Mouse (Mus musculus): Measurements from ENCODE around the gene Myh3. TPM values are rescaled to one million over a fixed set of nuclear protein-coding genes. Genes with fewer than 3 reads are reported as not detected.

The Myh3 gene
- total RNA-seq, 2 experiments from 2014 or later, result 0.05 TPM; not detected in 1

DNA sequence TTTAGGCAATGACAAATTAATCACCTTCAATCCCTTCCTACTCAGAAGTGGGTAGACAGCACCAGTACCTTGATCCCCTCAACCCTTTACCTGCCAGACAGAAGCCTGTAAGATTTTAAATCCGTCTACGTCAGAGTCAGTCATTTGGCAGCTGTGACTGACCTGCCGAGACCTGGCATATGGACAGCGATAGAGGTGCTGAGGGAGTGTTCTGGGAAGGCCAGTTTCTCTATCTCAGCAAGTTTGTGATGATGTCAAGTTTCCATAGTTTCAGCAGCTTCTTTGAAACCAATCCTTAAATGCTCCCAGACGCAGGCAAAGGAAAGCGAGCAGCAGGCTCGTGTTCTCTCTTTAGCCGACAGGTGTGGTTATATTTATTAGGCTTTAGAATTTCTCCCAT, 61.5 kb downstream of the Myh3 start:
- intact Hi-C loops (cut with DNase I), result no loop called here
- DNase-seq, result no peak

DNA sequence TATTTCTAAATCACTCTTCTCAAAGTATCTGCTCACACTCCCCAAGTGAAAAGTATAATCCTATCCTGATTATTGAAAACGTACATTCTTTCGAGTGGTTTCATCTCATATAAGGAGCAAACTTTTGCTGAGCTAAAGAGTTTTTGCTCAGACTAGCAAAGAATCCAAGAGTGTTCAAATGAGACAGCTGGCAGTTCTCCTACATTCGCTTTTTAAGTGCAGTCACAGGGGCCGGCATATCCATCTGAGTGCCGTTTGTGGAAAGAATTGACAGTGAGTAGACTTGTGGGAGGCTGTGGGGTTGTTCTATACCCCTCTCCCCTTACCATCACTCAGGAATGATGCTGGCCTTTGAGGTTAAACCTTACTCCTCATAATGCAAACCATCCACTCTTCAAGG, 62.1 kb downstream of the Myh3 start:
- DNase-seq, result no peak
- intact Hi-C loops (cut with DNase I), result no loop called here

DNA sequence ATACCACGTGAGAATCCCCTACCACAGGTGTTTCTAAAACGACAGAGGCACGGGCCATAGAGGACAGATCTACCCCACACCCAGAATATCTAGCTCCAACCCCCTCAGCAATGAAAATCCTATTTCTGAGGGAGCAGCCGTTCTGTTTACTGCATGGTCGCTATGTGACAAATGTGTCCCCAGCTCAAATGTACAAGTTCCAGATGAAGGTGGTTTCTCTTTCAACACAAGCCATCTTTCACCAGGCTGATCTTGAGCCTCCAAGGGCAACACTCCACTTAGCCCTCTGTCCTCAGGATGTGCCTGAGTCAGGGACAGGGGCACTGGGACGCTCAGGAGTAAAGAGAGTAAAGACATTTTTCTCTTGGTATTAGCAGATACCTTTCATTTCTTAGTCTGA, 62.9 kb downstream of the Myh3 start:
- intact Hi-C loops (cut with DNase I), result no loop called here
- no peak for DNase-seq

GRCm38 (mm10) chr11:67142047-67142446, 63.9 kb downstream of the Myh3 start:
- no peak for DNase-seq
- intact Hi-C loops (cut with DNase I), result no loop called here

GRCm38 (mm10) chr11:67143065-67143464, 65.0 kb downstream of the Myh3 start:
- intact Hi-C loops (cut with DNase I), result no loop called here

GRCm38 (mm10) chr11:67143863-67144498, 65.9 kb downstream of the Myh3 start:
- no peak for DNase-seq
- intact Hi-C loops (cut with DNase I), result no loop called here

More at GRCm38 (mm10) chr11:67143065-67143464, 65.0 kb downstream of the Myh3 start:
- no peak for DNase-seq

DNA sequence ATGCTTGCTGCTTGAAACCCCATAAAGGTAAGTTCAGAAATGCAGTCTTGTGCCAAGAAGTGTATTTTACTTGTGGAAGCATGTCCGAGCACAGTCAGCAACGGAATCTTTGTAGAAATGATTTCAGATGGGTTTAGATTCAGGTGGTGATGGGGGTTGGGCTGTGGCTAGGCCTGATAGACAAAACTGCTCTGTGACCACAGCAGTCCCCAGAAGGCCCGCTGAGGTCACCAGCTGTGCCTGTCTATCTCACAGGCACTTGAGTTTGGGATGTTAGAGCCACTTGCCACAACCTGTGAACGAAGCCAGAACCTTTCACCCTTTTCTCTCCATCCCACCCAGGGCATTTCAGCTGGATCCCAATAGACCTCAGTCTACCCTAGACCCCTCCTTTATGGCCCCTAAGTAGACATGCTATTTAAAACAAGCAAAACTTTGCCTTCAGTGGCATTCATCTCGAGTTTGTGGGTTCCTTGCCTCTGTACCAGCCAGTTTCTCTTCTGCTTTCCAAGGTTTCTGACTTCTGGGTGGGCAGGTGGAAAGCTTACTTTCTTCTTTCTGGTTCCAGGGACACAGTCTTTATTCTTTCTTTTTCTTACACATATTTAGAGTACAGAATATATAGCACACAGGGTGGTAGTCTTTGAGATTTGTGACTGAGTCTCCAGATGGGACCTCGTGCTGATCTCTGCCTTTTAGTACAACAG, 66.6 kb downstream of the Myh3 start:
- intact Hi-C loops (cut with DNase I), result no loop called here
- no peak for DNase-seq

DNA sequence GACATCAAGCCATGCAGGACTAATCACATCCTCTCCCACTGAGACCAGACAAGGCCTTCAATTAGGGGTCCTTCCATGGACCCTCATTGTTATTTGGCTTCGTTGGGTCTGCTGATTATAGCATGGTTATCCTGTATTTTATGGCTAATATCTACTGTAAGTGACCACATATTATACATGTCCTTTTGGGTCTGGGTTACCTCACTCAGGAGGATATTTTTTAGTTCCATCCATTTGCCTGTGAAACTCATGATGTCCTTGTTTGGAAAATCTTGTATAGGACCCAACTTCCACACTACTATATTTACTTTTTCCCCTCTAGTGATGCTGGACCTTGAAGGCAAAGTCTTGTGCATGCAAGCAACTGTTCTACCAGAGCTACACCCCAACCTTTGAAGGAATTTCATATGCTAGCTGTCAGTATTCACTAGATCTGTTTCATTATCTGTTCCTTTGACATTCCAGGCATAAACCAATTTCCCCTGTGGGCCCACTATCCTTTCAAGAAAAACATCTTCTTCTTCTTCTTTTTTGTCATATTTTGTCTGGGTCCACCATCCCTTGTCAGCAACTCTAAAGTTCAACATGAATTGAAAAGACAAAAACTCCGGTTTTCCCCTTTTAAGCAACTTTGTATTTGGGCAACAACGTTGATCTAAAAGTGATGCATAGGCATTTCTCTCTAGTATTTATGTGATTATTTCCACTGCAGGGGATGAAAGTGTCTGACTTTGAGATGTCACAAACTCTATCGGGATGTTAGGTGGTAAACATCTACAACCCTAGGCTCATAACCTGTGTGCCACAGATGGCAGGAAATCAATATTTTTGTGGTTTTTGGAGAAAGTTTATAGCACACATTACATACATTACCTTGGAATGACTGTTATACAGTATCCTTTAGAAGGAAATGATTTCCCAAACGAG, 67.6 kb downstream of the Myh3 start:
- intact Hi-C loops (cut with DNase I), result no loop called here
- DNase-seq, result no peak

DNA sequence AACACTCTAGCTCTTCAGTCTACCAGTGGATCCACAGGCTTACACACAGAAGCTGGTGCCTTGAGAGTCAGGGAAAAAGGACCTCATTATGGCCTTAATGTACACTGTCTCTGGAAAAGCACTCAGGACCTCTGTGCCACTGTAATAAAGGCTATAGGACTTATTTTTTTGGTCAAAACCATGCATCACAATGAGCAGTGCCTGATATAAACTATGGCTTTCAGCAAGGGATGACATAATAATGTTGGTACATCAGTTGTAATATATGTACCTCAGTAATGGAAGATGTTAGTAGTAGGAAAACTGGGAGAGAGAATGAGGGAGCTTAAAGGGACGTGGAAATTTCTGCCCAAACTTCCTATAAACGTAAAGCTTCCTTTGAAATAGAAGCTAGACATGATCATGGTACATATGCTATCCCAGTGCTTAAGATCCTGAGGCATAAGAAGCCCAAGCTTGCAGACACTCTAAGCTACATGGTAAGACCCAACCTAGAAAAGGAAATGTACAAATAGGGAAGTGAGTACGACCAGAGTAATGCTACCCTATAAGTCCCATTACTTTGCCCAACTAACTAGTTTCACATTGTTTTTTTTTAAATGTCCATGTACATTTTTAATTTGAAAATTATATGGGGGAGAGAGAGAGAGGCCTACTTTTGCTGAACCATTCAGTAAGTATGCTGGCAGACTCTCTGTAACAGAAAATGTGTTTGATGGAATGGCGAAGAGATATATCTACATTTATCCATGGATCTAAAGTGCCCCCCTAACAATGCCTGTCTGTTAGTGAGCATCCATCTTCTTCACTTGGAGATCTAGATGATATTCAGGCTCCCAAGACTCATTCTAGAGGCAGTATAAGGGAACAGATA, 68.5 kb downstream of the Myh3 start:
- no peak for DNase-seq
- intact Hi-C loops (cut with DNase I), result no loop called here

DNA sequence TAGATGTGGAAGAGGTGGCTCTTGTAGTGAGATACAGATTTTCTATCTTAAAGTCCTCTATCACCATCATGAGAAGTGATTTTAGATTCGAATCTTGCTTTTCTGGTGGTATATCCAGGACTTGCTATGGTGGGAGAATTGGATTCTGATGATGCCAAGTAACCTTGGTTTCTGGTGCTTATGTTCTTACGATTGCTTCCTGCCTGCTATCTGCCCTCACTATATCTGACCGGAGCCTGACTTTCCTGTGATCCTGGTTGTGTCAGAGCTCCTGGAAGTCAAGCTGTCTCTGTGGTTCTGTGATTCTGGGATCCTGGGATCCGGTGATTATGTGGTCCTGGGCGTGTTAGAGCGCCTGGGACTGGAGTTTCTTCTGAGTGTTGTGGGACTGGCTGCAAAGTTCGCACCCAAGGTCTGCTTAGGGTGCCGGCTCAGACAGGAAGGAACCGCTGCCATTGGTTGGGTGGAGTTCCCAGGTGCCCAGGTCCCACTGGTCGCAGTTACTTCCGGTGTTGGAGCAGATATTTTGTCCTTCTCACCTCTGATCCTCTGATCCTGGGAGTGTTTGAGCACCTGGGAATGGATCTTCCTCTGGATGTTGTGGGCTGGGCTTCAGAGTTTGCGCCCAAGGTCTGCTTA, 69.3 kb downstream of the Myh3 start:
- DNase-seq, result no peak
- intact Hi-C loops (cut with DNase I), result no loop called here

GRCm38 (mm10) chr11:67148286-67149012, 70.3 kb downstream of the Myh3 start:
- intact Hi-C loops (cut with DNase I), result no loop called here

DNA sequence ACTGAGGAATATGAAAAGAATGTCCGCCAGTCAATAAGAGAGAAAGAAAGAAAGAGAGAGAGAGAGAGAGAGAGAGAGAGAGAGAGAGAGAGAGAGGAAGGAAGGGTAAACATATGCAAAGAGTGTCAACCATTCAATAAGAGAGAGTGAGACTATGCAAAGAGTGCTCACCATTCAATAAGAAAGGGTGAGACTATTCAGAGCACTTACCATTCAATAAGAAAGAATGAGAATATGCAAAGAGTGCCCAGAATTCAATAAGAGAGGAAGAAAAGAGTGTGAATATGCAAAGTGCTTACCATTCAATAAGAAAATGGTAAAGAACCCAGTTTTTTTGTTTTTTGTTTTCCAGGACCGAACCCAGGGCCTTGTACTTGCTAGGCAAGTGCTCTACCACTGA, 72.1 kb downstream of the Myh3 start:
- intact Hi-C loops (cut with DNase I), result no loop called here
- DNase-seq, result no peak

More at GRCm38 (mm10) chr11:67148286-67149012, 70.3 kb downstream of the Myh3 start:
- no peak for DNase-seq

DNA sequence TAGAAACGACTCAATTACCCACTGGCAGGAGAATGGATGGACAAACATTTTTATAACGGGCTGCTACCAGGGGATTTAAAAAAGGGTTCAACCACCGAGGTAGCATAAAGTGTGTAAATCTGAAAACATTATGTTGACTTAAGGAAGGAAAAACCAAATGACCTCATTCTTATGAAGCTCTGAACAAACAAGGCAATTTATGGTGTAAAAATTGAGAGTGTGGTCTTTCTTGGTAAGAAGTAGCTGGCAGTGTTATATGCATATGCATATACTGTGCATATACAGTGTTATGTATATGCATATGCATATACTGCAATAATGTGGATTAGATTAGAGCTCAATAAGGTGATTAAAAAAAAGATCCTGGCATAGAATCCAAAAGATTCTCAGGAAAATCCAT, 73.1 kb downstream of the Myh3 start:
- no peak for DNase-seq
- intact Hi-C loops (cut with DNase I), result no loop called here

Small RNAs within 50 kb of the gene (microRNA-seq; reads per million reads assigned to microRNA genes)
- gene Mir6923, result 0 reads per million in 2 experiments

Other genes starting within 250 kb of the Myh3 start
- 10 to 100 TPM; 23.7 to 29.9 TPM for gene Pirt, start 166.3 kb upstream of the Myh3 start, total RNA-seq (2021)
- gene Tmem238l, start 121.7 kb upstream of the Myh3 start, total RNA-seq (2021), result under 1 TPM; 0.34 to 0.55 TPM
- 1 to 10 TPM; 1.4 to 1.8 TPM for gene Tmem220, start 53.1 kb upstream of the Myh3 start, total RNA-seq (2021)
- gene Adprm, start 25.7 kb upstream of the Myh3 start, total RNA-seq (2021), result 10 to 100 TPM; 14.5 to 15.8 TPM
- 10 to 100 TPM; 17.8 to 19.2 TPM for gene Sco1, start 25.6 kb upstream of the Myh3 start, total RNA-seq (2021)
- gene Myh2, start 92.7 kb downstream of the Myh3 start, total RNA-seq (2021), result not detected
- under 1 TPM in 1 of 2 experiments, not detected in 1; 0.52 TPM for gene Myh1, start 121.8 kb downstream of the Myh3 start, total RNA-seq (2021)
- gene Myh4, start 159.7 kb downstream of the Myh3 start, total RNA-seq (2021), result not detected
- gene Myh8, start 198.8 kb downstream of the Myh3 start, total RNA-seq (2021), result under 1 TPM; 0.40 to 0.67 TPM
- under 1 TPM in 1 of 2 experiments, not detected in 1; 0.05 TPM for gene Myh13, start 243.4 kb downstream of the Myh3 start, total RNA-seq (2021)

All from heart, postnatal 10 days (tissue).